Mouse (Mus musculus) embryo, embryonic 9.5 days (tissue): Measurements from ENCODE around the gene Rab3a.

ENCODE experiments used
- DNase-seq: peaks from one replicate; pipeline ENCODE4 v3.0.0-alpha.2; 2017; ENCODE audit errors: extremely low spot score

Rab3a gene

DNA sequence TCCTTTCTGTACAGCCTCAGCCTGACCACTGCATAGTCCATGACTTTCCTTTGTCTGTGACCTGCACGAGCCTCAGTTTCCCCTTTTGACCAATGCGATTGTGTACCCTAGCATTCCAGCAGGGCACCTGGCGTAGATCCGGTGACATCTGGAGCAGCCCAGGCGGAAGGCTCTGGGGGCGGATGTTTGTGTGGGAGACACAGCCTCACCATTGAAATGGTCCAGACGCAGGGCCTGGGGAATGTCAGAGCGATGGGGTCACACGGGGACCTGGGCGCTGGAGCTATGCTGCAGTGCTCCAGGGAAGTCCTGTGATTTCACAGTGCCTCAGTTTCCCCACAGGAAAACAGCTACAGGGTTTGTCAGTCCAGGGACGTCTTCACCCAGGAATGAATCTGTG lies 12.3 kb upstream of the Rab3a start:
- no peak for DNase-seq

DNA sequence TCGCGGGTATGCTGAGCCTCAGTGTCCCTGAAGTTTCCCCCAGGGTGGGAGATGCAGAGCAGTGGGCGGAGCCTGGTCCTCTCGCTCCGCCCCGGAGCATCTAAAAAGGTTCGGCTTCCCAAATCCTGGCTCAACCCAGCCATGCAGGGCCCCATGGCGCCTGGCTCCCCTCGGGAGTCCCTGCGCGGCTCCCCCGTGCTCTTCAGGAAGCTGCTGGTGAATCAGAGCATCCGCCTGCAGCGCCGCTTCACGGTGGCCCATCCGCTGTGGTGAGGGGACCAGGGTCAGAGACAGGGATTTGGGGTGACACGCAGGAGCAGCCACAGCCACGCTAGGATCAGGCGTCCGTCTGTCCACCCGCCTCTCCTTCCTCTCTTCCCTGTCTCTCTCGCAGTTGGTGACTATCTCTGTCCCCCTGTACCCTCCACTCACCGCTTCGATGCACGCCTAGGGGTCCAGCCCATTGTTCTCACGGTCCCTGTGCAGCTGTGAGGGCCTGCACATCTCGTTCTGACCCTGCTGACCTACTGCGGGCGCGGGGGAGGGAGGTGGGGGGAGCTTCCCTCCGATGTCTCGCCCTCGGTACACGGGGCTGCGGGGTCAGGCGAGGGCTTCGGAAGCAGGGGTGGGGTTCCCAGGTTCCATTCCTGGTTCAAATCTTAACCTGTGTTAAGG lies 11.4 kb upstream of the Rab3a start:
- DNase-seq, result peak; percentile 36

DNA sequence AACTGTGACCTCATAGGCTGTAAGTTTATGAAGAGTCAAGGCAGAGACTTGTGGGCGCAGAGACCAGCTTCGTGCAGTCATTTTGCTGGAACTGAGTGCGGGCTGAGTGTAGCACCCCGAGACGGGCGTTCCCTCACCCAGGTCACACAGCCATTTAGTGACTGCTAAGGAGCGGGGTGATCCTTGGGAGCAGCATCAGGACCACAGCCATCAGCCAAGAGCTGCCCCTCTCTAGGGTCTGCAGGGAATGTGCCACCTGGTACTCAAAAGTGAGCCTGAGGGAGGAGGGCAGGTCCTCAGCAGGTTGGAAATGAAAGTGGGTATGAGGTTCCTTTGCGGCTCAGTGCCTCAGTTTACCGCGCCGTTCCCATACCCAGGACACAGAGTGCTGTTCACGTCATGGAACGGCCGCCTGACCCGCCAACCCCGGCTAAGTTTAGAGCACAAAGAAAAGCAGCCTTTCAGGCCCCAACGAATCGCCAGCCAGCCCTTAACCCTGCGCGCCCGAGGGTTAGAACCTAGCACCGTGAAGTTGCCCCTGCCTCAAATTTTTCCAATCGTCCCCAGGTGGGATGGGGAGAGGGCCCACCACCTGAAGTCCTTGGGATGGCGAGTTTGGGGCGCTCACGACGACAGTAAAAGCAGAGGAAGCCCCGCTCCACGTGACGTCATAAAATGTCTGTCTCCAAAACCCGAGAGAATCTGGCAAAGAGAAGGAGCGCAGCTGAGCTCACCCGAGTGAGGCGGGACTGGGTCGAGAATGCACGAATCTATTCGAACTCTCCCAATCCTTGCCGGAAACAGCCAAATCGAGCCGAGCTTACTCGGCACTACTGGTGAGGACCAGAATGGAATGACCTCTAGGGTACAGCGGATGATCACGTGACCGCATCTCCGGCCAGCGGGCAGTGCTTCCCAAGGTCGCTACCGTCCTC lies 10.6 kb upstream of the Rab3a start:
- peak; percentile 54 for DNase-seq

DNA sequence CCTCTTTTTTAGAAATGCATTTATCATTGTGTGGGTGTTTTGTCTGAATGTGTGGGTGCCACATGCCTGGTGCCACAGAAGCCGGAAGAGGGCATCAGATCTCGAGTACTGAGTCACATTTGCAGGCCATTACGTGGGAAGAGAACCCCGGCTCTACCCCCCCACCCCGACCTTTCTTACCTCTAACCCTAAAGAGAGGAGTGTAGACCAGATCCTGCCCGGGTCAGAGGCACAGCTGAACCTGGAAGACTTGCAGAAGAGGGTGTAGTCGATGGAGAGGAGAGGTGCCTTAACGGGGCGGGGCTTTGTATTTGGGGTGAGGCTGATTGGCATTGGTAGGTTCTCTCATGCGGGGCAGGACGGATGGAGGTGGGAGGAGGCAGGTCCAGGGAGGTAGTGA lies 9.7 kb upstream of the Rab3a start:
- no peak for DNase-seq

DNA sequence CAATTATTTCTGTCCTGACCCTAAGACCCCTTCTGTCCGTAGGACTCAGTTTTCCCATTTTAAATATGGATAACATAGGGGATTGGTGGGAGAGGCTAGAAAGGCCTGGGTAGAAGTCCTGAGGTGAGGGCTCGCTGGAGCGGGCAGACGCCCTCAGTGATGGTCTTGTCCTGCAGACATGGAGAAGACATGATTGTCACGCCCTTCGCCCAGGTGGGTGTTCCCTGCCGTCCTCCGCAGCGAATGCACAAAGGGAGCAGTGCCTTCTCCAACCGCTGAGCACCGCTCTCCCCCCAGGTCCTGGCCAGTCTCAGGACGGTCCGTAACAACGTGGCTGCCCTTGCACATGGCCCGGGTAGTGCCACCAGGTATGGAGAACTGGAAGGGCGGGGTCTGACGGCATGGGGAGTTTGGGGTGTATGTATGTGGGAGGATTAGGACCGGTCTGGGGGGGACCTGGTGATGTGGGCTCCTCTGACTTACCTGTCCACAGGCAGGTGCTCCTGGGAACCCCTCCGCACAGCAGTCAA lies 8.7 kb upstream of the Rab3a start:
- no peak for DNase-seq

DNA sequence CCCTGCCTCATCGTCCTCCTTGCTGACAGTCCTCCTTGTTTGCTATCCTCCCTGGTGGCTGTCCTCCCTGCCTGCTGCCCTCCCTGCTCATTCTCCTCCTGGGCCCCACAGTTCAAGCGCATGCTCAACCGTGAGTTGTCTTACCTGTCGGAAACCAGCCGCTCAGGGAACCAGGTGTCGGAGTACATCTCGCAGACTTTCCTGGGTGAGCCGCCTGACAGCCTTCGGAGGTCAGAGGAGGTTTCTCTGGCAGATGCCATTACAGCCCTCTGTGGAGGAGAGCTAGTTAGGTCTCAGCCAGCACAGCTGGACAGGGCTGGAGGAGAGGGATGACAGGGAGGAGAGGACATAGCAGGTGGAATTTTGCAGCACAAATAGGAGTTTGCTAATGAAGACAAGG lies 7.8 kb upstream of the Rab3a start:
- no peak for DNase-seq

DNA sequence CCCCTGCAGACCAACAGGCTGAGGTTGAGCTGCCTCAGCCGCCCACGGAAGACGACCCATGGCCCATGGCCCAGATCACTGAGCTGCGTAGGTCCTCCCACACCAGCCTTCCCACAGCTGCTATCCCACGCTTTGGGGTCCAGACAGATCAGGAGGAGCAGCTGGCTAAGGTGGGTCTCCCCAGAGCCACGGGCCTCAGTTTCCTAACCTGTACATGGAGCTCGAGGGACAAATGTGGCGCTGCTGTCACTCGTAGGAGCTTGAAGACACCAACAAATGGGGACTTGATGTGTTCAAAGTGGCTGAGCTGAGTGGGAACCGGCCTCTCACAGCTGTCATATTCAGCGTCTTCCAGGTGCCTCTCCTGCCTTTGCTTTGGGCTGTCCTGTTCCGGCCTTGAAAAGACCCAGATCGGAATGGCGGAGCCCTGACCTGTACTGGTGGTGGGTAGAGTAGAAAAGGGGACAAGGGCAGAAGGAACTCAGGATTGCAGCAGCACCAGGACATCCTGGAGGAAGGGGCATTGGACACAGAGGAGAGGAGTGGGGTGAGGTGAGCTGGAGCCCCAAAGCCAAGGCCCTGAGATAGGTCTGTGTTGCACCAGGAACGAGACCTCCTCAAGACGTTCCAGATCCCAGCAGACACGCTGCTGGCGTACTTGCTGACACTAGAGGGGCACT lies 7.1 kb upstream of the Rab3a start:
- DNase-seq, result no peak

DNA sequence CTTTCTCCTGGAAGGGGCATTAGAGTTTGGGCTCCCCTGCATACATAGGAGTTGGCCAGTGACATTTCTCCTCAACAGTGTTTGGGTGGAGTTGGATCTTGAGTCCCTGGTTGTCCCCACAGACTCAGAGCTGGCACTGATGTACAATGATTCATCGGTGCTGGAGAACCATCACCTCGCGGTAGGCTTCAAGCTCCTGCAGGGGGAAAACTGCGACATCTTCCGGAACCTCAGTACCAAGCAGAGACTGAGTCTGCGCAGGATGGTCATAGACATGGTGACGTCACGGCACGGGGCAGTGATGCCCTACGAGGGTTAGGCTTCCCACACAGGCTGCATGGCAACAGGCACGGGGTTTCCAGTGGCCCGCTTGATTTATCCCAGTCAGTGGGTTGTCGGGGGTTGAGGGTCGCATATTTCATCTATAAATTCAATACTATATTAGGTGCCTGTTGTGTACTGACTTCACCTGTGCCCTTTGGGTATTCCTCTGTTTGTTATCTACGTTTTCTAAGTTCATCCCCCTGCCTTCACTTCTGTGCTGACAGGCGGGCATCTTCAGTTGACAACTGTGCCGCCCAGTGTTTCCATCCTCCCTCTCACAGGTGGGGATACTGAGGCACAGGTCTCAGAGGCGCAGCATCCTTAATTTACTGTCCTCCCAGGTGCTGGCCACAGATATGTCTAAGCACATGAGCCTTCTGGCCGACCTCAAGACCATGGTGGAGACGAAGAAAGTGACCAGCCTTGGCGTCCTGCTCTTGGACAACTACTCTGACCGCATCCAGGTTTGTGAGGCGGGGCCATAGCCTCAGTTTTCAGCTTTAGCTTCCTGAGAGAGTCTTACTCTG lies 6.0 kb upstream of the Rab3a start:
- DNase-seq, result no peak

DNA sequence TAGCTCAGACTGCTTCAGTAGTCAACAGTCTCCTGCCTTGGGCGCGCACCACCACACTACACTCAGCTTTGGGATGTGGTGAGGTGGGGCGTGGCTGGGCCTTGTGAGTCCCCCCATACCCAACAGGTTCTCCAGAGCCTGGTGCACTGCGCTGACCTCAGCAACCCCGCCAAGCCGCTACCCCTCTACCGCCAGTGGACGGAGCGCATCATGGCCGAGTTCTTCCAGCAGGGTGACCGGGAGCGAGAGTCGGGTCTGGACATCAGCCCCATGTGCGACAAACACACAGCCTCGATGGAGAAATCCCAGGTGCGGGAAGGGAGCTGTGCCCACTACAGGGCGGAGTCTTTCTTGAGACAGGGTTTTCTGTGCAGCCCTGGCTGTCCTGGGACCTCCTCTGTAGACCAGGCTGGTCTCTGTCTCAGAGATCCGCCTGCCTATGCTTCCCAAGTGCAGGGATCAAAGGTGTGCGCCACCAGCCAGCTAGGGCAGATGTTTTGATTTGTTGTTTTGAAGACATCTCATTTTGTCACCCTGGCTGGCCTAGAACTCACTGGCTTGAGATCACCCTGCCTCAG lies 5.3 kb upstream of the Rab3a start:
- no peak for DNase-seq

DNA sequence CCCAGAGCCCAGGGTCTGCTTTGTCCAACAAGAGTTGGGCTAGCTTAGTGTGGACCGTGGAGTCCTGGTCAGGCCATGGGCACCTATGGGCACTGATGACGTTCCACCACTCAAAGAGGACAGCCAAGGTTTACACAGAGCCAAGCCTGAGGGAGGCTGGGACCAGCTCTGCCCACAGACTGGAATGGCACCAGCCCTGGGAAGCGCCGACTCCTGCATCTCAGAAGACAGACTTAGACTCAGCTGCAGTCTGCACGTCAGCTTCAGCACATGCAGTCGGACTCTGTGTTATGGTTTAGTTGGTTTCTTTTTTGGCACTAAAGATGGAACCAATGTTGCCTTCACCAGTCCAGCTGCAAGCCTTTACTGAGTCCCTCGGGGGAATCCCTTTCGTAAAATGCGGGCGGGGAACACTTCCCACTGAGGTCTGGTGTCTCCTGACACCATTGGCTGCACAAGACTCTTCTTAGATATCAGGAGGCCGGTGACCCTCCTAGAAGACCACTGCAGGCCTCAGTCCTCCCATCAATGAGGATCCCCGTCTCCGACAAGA lies 4.3 kb upstream of the Rab3a start:
- no peak for DNase-seq

DNA sequence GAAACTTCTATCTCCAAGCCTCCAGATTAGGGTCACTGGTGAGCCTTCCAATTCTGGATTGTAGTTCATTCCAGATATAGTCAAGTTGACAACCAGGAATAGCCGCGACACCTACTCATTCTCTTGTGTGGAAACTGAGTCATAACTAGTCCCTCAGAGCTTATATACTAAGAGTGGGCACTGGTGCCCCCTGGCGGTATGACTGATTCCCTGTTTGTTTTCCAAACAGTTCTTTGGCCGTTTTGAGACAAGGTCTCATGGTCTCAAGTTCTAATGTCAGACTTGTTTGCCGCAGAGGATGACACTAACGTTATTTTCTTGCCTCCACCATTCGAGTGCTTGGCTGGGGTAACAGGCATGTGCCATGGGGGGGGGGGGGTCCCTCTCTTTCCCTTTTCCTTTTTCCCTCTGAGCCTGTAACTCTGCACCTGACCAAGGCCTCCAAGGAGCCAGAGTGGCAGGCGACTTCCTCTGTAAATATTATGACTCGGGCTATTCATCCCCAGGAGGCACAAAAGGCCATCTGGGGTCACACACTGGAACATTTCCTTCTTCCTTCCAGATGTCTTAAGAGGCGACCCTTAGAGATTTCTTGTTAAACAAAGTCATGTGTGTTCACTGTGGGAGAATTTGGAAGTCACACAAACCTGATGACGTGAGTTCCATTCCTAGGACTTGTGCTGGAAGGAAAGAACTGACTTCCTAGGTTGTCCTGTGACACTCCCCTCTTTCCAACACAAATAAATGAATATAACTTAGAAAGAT lies 2.3 kb upstream of the Rab3a start:
- peak; percentile 57 for DNase-seq

DNA sequence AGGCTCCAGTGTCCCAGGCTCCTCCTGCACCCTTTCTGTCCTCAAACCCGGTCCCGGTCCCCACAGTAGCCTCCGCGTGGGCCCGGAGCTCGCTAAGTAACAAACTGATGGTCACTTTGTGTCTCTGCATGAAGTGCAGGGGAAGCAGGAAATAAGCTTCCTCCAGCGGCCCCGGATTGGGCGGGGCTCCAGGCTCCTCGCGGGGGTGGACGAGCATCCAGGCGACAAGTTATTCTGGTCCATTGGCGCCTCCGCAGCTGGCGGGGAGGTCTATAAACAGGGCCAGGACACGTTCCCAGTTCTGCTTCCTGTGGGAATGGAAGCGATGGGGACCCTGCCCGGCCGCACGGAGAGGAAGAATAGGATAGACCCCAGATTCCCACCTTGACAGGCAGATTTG lies 1.3 kb upstream of the Rab3a start:
- DNase-seq, result peak; percentile 42

DNA sequence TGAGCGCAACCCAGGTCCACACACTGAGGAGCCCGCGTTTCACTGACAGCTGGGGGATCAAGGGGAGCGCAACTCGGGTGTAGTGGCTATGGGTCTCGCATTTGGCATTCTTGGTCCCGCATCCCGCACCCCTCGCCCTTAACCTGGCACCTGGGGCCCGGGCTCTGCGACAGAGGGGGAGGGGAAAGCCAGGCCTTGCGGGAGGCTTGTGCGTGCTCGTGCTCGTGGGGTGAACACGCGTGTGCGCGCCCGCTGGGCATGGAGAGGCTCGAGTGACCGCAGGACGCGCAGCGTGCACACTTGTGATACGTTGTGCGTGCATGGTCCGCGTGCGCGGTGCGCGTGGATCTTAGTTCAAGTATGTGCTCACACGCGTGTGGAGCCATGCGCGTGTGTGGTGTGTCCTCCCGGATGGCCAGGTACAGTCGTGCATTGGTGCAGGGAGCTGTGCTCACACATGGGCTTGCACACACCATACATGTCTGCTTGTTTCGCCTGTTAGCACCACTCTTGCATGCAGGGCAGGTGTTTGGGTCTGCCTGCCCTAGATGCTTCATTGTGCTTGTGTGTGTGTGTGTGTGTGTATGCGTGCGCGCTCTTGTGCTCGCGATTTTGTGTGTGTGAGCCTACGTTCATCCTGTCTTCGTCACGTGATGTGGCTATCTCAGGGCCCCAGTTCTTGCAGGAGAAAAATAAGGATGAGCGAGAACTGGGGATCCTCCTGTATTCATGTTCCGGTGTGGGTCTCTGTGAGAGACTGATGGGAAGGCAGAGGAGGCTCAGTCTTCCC lies 587 bp downstream of the Rab3a start:
- DNase-seq, result no peak

DNA sequence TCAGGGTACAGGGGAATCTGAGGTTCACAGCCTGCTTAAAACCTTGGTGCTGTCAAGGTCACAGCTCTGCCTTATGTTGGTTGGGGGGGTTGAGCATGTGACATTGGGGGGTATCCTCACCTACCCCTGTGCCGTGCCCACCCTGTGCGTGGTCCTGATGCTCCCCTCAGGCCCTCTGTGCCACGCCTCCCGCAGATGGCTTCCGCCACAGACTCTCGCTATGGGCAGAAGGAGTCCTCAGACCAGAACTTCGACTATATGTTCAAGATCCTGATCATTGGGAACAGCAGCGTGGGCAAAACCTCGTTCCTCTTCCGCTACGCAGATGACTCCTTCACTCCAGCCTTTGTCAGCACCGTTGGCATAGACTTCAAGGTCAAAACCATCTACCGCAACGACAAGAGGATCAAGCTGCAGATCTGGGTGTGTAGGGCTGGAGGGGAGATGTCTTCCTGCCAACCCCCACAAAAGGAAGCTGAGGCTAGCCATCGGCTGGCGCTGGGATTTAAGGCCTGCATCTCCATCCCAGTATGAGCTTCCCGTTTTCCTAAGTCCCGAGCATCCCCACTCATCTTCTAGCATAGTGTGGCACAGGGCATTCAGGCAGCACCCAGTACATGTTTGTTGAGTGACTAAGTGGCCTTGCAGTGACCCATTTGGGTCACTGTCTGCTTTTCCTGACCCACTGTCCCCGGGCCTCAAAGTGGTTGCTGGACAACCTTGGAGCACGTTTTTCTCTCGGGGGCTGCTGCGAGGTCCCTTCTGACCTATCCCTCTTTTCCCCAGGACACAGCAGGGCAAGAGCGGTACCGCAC lies 1.4 kb downstream of the Rab3a start:
- DNase-seq, result no peak

DNA sequence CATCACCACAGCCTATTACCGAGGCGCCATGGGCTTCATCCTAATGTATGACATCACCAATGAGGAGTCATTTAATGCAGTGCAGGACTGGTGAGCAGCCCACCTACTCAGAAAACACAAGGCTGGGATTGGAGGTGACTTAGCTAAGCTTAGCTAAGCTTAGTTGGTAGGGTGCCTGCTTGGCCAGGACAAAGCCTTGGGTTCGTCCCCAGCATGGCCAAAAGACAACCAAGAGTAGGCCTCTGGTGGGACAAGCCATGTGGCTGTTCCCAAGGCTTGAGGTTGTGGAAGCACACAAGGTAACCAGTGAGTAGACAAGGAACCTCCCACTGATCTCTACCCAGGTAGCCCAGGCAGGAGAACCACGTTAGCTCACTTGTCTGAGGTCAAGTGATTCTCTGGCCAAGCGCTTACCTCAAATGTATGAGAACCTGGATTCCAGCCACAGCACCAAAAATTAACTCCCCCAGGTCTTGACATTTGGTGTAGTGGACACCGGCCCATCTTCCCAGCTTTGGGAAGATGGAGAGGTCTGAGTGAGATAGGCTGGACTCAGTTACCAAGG lies 2.1 kb downstream of the Rab3a start:
- DNase-seq, result no peak

DNA sequence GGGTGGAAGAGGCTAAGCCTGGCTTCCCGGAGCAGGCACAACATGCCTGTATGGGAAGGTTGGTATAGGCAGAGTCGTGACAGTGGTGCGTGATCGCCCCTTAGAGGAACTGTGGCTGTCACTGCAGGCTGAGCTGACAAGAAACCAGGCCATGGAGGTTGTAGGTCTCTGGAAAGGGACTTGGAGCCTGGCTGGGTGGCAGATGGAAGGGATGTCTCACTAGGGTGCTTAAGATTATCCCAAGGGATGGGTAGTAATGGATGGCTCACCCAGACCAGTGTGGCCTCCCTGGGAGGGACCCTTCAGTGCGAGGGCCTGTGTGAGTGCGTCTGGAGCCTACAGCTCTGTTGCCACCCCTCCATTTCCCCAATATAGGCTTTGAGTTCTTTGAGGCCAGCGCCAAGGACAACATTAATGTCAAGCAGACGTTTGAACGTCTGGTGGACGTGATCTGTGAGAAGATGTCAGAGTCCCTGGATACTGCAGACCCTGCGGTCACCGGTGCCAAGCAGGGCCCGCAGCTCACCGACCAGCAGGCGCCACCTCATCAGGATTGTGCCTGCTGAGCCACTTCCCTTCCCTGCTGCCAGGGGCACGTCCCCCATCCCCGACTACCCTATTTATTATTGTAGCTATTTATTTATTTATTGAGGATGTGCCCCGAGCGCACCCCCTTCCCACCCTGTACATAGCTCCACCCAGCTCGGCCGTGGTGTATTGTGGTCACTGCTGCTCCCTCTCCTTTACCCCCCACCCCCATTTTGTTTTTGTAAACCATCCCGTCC lies 3.2 kb downstream of the Rab3a start:
- no peak for DNase-seq

DNA sequence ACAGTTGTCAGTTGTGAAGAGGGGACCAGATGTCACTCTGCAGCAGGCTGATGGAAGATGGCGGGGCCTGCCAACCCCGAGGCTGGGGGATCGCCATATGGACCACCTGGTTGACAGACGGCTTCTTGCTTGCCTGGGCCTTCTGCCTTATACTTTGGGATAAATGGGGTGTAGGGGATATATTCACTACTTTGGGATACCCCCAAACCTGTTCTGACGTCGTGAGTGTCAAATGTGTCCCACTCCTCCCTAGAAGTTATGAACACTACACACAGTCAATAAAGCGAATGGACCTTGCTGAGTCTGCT lies 3.8 kb downstream of the Rab3a start:
- DNase-seq, result no peak
